Mouse (Mus musculus) CH12.LX (cell line): ENCODE results near the gene Adm. TPM values are rescaled to one million over a fixed set of nuclear protein-coding genes. Genes with fewer than 3 reads are reported as not detected.

ENCODE experiments used
- DNase-seq: peaks from one replicate; pipeline ENCODE4 v3.0.0-alpha.2; 2013; ENCODE audit errors: extremely low read depth
- H3K27ac ChIP-seq: 2 replicates; pipeline ENCODE4 v1.5.1; 2012; ENCODE audit warnings: low read depth, mild to moderate bottlenecking, control low read depth, moderate library complexity; ENCODE audit not compliant: insufficient read depth
- H3K27me3 ChIP-seq: replicated peaks from 2 replicates; pipeline ENCODE3; 2012; ENCODE audit warnings: inconsistent platforms
- H3K36me3 ChIP-seq, 2 experiments: replicated peaks in 1 of 2; 2 replicates each; pipeline versions ENCODE3 to v1.6.1; 2012; ENCODE audit warnings: inconsistent platforms in 1 of 2, low read length in 1 of 2, mild to moderate bottlenecking in 1 of 2, mixed read lengths in 1 of 2, moderate library complexity in 1 of 2; ENCODE audit not compliant: control insufficient read depth in 1 of 2, insufficient read depth in 1 of 2
- H3K4me1 ChIP-seq, 2 experiments: 2 replicates each; pipeline ENCODE4 v1.6.1; 2012; ENCODE audit warnings: inconsistent platforms in 1 of 2, moderate library complexity in 1 of 2; ENCODE audit not compliant: insufficient read depth in 2 of 2, control insufficient read depth in 1 of 2
- H3K4me2 ChIP-seq: 2 replicates; pipeline ENCODE4 v1.6.1; 2012; ENCODE audit warnings: low read depth, mild to moderate bottlenecking, control low read depth; ENCODE audit not compliant: poor library complexity, insufficient read depth, severe bottlenecking
- H3K4me3 ChIP-seq, 3 experiments: fragments of 150-350 bp in 1 of 3; sonication (generic) in 1 of 3; replicated peaks in 1 of 3; 2 replicates each; pipeline versions ENCODE3 to v1.5.1; 2011 to 2012; ENCODE audit warnings: low read depth in 2 of 3, low read length in 2 of 3, mild to moderate bottlenecking in 2 of 3, moderate library complexity in 2 of 3, control low read depth in 1 of 3, improper control_type of control experiment in 1 of 3, inconsistent platforms in 1 of 3, mixed read lengths in 1 of 3; ENCODE audit not compliant: poor library complexity in 1 of 3
- H3K79me2 ChIP-seq: replicated peaks from 2 replicates; pipeline ENCODE4 v1.6.1; 2012; ENCODE audit warnings: mild to moderate bottlenecking, moderate library complexity; ENCODE audit not compliant: control insufficient read depth, poor library complexity, insufficient read depth, severe bottlenecking; ENCODE audit errors: extremely low read depth
- H3K9ac ChIP-seq: 2 replicates; pipeline ENCODE4 v1.6.1; 2012; ENCODE audit warnings: low read depth, mild to moderate bottlenecking, control low read depth, moderate library complexity; ENCODE audit not compliant: insufficient read depth
- H3K9me3 ChIP-seq: replicated peaks from 2 replicates; pipeline ENCODE3; 2012; ENCODE audit warnings: low read length, inconsistent platforms, mixed read lengths
- BHLHE40 ChIP-seq: IDR thresholded peaks from 2 replicates; pipeline ENCODE4 v1.6.1; 2011; ENCODE audit warnings: mild to moderate bottlenecking, low read depth, low read length, improper control_type of control experiment
- CHD1 ChIP-seq: IDR thresholded peaks from 2 replicates; pipeline ENCODE4 v1.6.1; 2012; ENCODE audit warnings: low read depth, low read length, improper control_type of control experiment, inconsistent platforms
- CTCF ChIP-seq, 2 experiments: IDR thresholded peaks in 1 of 2; conservative IDR thresholded peaks in 1 of 2; 2 replicates each; pipeline ENCODE4 v1.5.1; 2011 to 2012; ENCODE audit warnings: low read depth in 2 of 2, low read length in 2 of 2, improper control_type of control experiment in 1 of 2, inconsistent platforms in 1 of 2, mild to moderate bottlenecking in 1 of 2, moderate library complexity in 1 of 2
- EP300 ChIP-seq: IDR thresholded peaks from 2 replicates; pipeline ENCODE4 v1.6.1; 2011; ENCODE audit warnings: low read length, improper control_type of control experiment
- ETS1 ChIP-seq: conservative IDR thresholded peaks from 2 replicates; pipeline ENCODE4 v1.6.1; 2012; ENCODE audit warnings: low read depth, mild to moderate bottlenecking, inconsistent platforms, low read length, improper control_type of control experiment, moderate library complexity
- HCFC1 ChIP-seq: IDR thresholded peaks from 2 replicates; pipeline ENCODE4 v1.6.1; 2012; ENCODE audit warnings: low read depth, mild to moderate bottlenecking, inconsistent platforms, low read length, improper control_type of control experiment
- IRF4 ChIP-seq: IDR thresholded peaks from 2 replicates; pipeline ENCODE4 v1.6.1; 2014; ENCODE audit warnings: low read depth, mild to moderate bottlenecking, inconsistent platforms, low read length, improper control_type of control experiment
- MAFK ChIP-seq: IDR thresholded peaks from 2 replicates; pipeline ENCODE4 v1.6.1; 2011; ENCODE audit warnings: low read length, improper control_type of control experiment; ENCODE audit not compliant: insufficient replicate concordance
- MAX ChIP-seq: IDR thresholded peaks from 2 replicates; pipeline ENCODE4 v1.6.1; 2011; ENCODE audit warnings: low read length, improper control_type of control experiment
- MAZ ChIP-seq: IDR thresholded peaks from 2 replicates; pipeline ENCODE4 v1.6.1; 2012; ENCODE audit warnings: low read depth, mild to moderate bottlenecking, inconsistent platforms, low read length, improper control_type of control experiment, moderate library complexity
- MXI1 ChIP-seq: IDR thresholded peaks from 2 replicates; pipeline ENCODE4 v1.6.1; 2011; ENCODE audit warnings: mild to moderate bottlenecking, low read depth, low read length, improper control_type of control experiment
- MYC ChIP-seq: IDR thresholded peaks from 2 replicates; pipeline ENCODE4 v1.6.1; 2011; ENCODE audit warnings: low read depth, mild to moderate bottlenecking, improper control_type of control experiment, low read length
- RAD21 ChIP-seq: IDR thresholded peaks from 2 replicates; pipeline ENCODE4 v1.6.1; 2011; ENCODE audit warnings: low read depth, mild to moderate bottlenecking, low read length, improper control_type of control experiment, moderate library complexity
- SIN3A ChIP-seq: IDR thresholded peaks from 2 replicates; pipeline ENCODE4 v1.6.1; 2012; ENCODE audit warnings: low read length, improper control_type of control experiment, inconsistent platforms
- TBP ChIP-seq: conservative IDR thresholded peaks from 2 replicates; pipeline ENCODE4 v1.6.1; 2011; ENCODE audit warnings: low read depth, low read length, improper control_type of control experiment
- TCF12 ChIP-seq: IDR thresholded peaks from 2 replicates; pipeline ENCODE4 v1.6.1; 2014; ENCODE audit warnings: low read depth, mild to moderate bottlenecking, inconsistent platforms, low read length, improper control_type of control experiment
- USF2 ChIP-seq: conservative IDR thresholded peaks from 2 replicates; pipeline ENCODE4 v1.6.1; 2011; ENCODE audit warnings: low read depth, low read length, improper control_type of control experiment
- ZKSCAN1 ChIP-seq: IDR thresholded peaks from 2 replicates; pipeline ENCODE4 v1.6.1; 2012; ENCODE audit warnings: low read depth, inconsistent platforms, low read length, improper control_type of control experiment, borderline replicate concordance
- ZMIZ1 ChIP-seq: IDR thresholded peaks from 2 replicates; pipeline ENCODE4 v1.6.1; 2012; ENCODE audit warnings: low read depth, mild to moderate bottlenecking, inconsistent platforms, low read length, improper control_type of control experiment
- dilution Hi-C: fragments of 300-500 bp; cut with MboI; formaldehyde crosslinking; loops from 2 replicates; pipeline ENCODE4 v1.14.3; 2020; ENCODE audit warnings: low sequenced_read_pairs; ENCODE audit not compliant: extremely low pct_unique_long_range_greater_than_20kb, extremely low pct_ligation_motif_present
- in situ Hi-C: fragments of 300-500 bp; cut with MboI; formaldehyde crosslinking; loops from 3 replicates; pipeline ENCODE4 v1.14.3; 2019; ENCODE audit warnings: low sequenced_read_pairs, low pct_ligation_motif_present, low pct_unique_long_range_greater_than_20kb, mixed read lengths
- polyA plus RNA-seq: library from polyadenylated mRNA; unstranded; fragments of >175 nt; gene quantifications from 2 replicates; pipeline ENCODE4 v1.2.1, GENCODE M21; 2012; ENCODE audit warnings: low read depth; ENCODE audit not compliant: insufficient read length
- total RNA-seq, 2 experiments: library from RNA; depleted of rRNA; stranded (reverse); fragments of 300-350 nt in 1 of 2; fragments of >200 nt in 1 of 2; gene quantifications; 2 replicates each; pipeline ENCODE4 v1.2.3; 2012 to 2014

Gene Adm
- total and polyA plus RNA-seq, 3 experiments = 6.9 to 23.2 (median 16.0) TPM

- in situ Hi-C loops (no loop called here), dilution Hi-C loops (no loop called here)
- H3K9me3 ChIP-seq = no peaks in the 10 kb centered on the region
- H3K4me1 ChIP-seq = peaks cover 0 to 7% of the 10 kb centered on the region in 2 experiments; a peak in 2 of 4 replicates
- H3K36me3 ChIP-seq = no peaks in the 10 kb centered on the region
- H3K4me2 ChIP-seq = no peak overlapping the region
- no peak overlapping the region for H3K27ac ChIP-seq
- DNase-seq = no peak
- no peaks in the 10 kb centered on the region for H3K79me2 ChIP-seq
- TF ChIP-seq MXI1 = no peak
- no peak for TF ChIP-seq USF2
- TF ChIP-seq IRF4 = no peak
- no peak for TF ChIP-seq ETS1
- no peak for TF ChIP-seq RAD21
- TF ChIP-seq MAZ = no peak
- TF ChIP-seq MYC = no peak
- no peak for TF ChIP-seq EP300
- no peak for TF ChIP-seq ZKSCAN1
- TF ChIP-seq BHLHE40 = no peak
- no peak for TF ChIP-seq TBP
- no peak for TF ChIP-seq SIN3A
- no peak for TF ChIP-seq CTCF (conservative IDR thresholded peaks at IDR 0.05 in 1 of 2, IDR thresholded peaks at IDR 0.05 in 1 of 2; ENCODE audit: low read depth in 2 of 2, low read length in 2 of 2)
- no peak for TF ChIP-seq TCF12
- TF ChIP-seq MAFK = no peak
- no peak for TF ChIP-seq HCFC1
- TF ChIP-seq CHD1 = no peak
- TF ChIP-seq MAX = no peak
- no peak overlapping the region for H3K4me3 ChIP-seq
- H3K9ac ChIP-seq = no peak overlapping the region
- H3K27me3 ChIP-seq = no peaks in the 10 kb centered on the region
These were observed 39.1 kb downstream of the Adm start for GRCm38 (mm10) chr7:110666537-110666936.

GRCm38 (mm10) chr7:110668247-110668646, 40.8 kb downstream of the Adm start:
- peaks cover 0 to 9% of the 10 kb centered on the region in 2 experiments; a peak in 2 of 4 replicates for H3K4me1 ChIP-seq
- H3K36me3 ChIP-seq = no peaks in the 10 kb centered on the region
- no peak for DNase-seq
- no peak overlapping the region for H3K4me2 ChIP-seq
- H3K79me2 ChIP-seq = no peaks in the 10 kb centered on the region
- TF ChIP-seq ZMIZ1 (no peak), HCFC1 (no peak), IRF4 (no peak)
- no peaks in the 10 kb centered on the region for H3K27me3 ChIP-seq
- in situ Hi-C loops = no loop called here
- H3K9me3 ChIP-seq = no peaks in the 10 kb centered on the region
- dilution Hi-C loops = no loop called here
- no peak overlapping the region for H3K9ac ChIP-seq
- no peak overlapping the region for H3K27ac ChIP-seq
- no peak overlapping the region for H3K4me3 ChIP-seq
